Mouse (Mus musculus): Measurements from ENCODE around the gene Srsf2. TPM values are rescaled to one million over a fixed set of nuclear protein-coding genes. Genes with fewer than 3 reads are reported as not detected.
A peak's percentile ranks its signal among the peaks of the same experiment; 100 is the strongest.
"Not testable (repeated sequence)": the region's sequence is repeated elsewhere in the genome, so short reads cannot be mapped to it uniquely, and the experiment has no call there.

Srsf2 gene
- polyA plus RNA-seq, 1 experiment from 2014 or later: 715 TPM

- Histone ChIP-seq H3K27ac (replicated peaks) (peak overlapping the region; percentile 100), H3K4me1 (peaks cover 19% of the 10 kb centered on the region), H3K4me3 (replicated peaks) (peak overlapping the region; percentile 98), H3K9ac (peak overlapping the region; percentile 90), H3K4me2 (replicated peaks) (peak overlapping the region; percentile 63), H3K9me3 (replicated peaks) (no peaks in the 10 kb centered on the region), H3K36me3 (peaks cover 15% of the 10 kb centered on the region), H3K27me3 (no peaks in the 10 kb centered on the region)
- WGBS: under 1% methylated on average over 36 of the region's 36 CpGs
- ATAC-seq (ENCODE audit: insufficient number of reproducible peaks, low FRiP score, low TSS enrichment, low read depth): peak; percentile 90
These were observed 626 bp upstream of the Srsf2 start for GRCm38 (mm10) chr11:116853512-116853928.

DNA sequence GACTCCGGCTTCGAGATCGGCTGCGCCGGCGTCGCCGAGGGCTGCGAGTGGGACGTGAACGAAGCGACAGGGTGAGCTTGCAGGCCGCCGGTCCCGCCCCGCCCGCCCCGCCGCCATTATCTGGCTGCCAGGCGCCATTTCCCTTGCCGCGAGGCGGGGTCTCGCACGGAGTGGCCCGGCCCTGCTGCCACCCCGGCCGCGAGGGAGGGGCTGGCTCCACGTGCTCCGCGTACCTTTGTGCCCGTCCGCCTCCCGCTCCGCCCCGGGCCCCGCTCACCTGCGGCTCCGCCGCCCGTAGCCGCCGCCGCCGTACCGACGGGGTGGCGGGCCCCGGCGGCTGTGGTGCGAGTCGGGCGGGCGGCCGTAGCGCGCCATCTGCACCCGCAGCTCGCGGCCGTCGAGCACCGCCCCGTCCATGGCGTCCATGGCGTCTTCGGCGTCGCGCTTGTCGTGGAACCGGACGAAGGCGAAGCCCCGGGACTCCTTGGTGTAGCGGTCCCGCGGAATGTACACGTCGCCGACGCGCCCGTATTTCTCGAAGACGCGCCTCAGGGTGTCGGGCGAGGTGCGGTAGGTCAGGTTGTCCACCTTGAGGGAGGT lies 503 bp downstream of the Srsf2 start, which contains the start of gene Mfsd11:
Gene Mfsd11 (plus strand): TSS at position 150 of the 600 bp plus-strand sequence.
- H3K4me2 ChIP-seq (replicated peaks): peak within 1 kb of the TSS; percentile 79
- peak within 1 kb of the TSS; percentile 100 for H3K27ac ChIP-seq (replicated peaks)
- no peaks in the 10 kb centered on the region for H3K9me3 ChIP-seq (replicated peaks)
- H3K27me3 ChIP-seq: no peaks in the 10 kb centered on the region
- peaks cover 26% of the 10 kb centered on the region for H3K36me3 ChIP-seq
- H3K4me1 ChIP-seq: peaks cover 19% of the 10 kb centered on the region
- ATAC-seq (ENCODE audit: insufficient number of reproducible peaks, low FRiP score, low TSS enrichment, low read depth): peak; percentile 71
- under 1% methylated on average over 76 of the region's 91 CpGs for WGBS
- peak within 1 kb of the TSS; percentile 90 for H3K9ac ChIP-seq
- peak within 1 kb of the TSS; percentile 98 for H3K4me3 ChIP-seq (replicated peaks)

GRCm38 (mm10) chr11:116851576-116852290 lies 1.2 kb downstream of the Srsf2 start:
- H3K4me3 ChIP-seq (replicated peaks): peak overlapping the region; percentile 98
- peaks cover 27% of the 10 kb centered on the region for H3K36me3 ChIP-seq
- ATAC-seq (ENCODE audit: insufficient number of reproducible peaks, low FRiP score, low TSS enrichment, low read depth): no peak
- WGBS: under 1% methylated on average over 29 of the region's 29 CpGs
- no peaks in the 10 kb centered on the region for H3K27me3 ChIP-seq
- H3K9ac ChIP-seq: peak overlapping the region; percentile 90
- H3K27ac ChIP-seq (replicated peaks): peak overlapping the region; percentile 100
- no peaks in the 10 kb centered on the region for H3K9me3 ChIP-seq (replicated peaks)
- peak overlapping the region; percentile 79 for H3K4me2 ChIP-seq (replicated peaks)
- peaks cover 20% of the 10 kb centered on the region for H3K4me1 ChIP-seq

GRCm38 (mm10) chr11:116850833-116851477 lies 1.9 kb downstream of the Srsf2 start:
- H3K27me3 ChIP-seq: no peaks in the 10 kb centered on the region
- H3K36me3 ChIP-seq: peaks cover 27% of the 10 kb centered on the region
- H3K4me2 ChIP-seq (replicated peaks): peak overlapping the region; percentile 79
- WGBS: 24% methylated on average over 6 of the region's 6 CpGs
- H3K27ac ChIP-seq (replicated peaks): peak overlapping the region; percentile 100; the same call in 1 of the 2 replicates
- H3K9me3 ChIP-seq (replicated peaks): no peaks in the 10 kb centered on the region
- H3K4me3 ChIP-seq (replicated peaks): peak overlapping the region; percentile 98
- ATAC-seq (ENCODE audit: insufficient number of reproducible peaks, low FRiP score, low TSS enrichment, low read depth): no peak
- H3K9ac ChIP-seq: peak overlapping the region; percentile 90
- peaks cover 27% of the 10 kb centered on the region for H3K4me1 ChIP-seq

- Histone ChIP-seq H3K36me3 (peaks cover 24% of the 10 kb centered on the region), H3K4me2 (replicated peaks) (peak overlapping the region; percentile 79), H3K9me3 (replicated peaks) (no peaks in the 10 kb centered on the region), H3K9ac (no peak overlapping the region), H3K4me3 (replicated peaks) (0 out of 2 replicates have a peak overlapping the region, but pooled peaks have one; percentile 9), H3K4me1 (peaks cover 25% of the 10 kb centered on the region), H3K27me3 (no peaks in the 10 kb centered on the region), H3K27ac (replicated peaks) (no peak overlapping the region)
- no peak for ATAC-seq (ENCODE audit: insufficient number of reproducible peaks, low FRiP score, low TSS enrichment, low read depth)
- WGBS: 51% methylated on average over 4 of the region's 4 CpGs
These were observed 2.8 kb downstream of the Srsf2 start for GRCm38 (mm10) chr11:116850085-116850484.

DNA sequence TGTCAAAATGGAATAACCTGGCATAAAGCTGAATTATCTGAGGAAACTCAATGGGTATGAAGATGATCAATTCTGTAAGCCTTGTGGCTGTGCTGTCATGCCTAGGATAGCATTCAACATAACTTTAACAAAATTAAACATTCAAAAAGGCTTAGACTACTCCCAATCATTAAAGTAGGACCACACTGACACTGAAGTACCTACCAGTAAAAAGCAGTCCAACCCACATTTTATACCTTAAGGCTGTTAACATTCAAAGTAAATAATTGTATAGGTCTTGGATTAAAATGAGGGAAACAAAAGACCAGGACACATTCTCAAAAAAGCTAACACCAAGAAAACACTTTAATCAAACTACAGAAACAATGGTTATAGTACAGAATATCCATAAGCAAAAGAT lies 3.3 kb downstream of the Srsf2 start:
- H3K36me3 ChIP-seq: peaks cover 24% of the 10 kb centered on the region
- no peak overlapping the region for H3K27ac ChIP-seq (replicated peaks)
- H3K9me3 ChIP-seq (replicated peaks): no peaks in the 10 kb centered on the region
- H3K4me2 ChIP-seq (replicated peaks): no peak overlapping the region
- H3K4me1 ChIP-seq: peaks cover 21% of the 10 kb centered on the region
- no peak for ATAC-seq (ENCODE audit: insufficient number of reproducible peaks, low FRiP score, low TSS enrichment, low read depth)
- no peaks in the 10 kb centered on the region for H3K27me3 ChIP-seq
- no peak overlapping the region for H3K9ac ChIP-seq
- H3K4me3 ChIP-seq (replicated peaks): no peak overlapping the region

DNA sequence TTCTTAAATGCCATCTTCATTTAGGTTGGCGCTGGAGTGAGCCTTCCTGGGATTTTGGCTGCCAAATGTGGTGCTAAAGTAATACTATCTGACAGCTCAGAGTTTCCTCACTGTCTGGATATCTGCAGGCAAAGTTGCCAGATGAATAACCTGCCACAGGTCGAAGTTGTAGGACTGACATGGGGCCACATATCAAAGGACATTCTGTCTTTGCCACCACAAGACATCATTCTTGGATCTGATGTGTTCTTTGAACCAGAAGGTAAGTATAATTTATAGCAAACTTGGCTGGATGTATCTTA lies 4.1 kb downstream of the Srsf2 start:
- not testable (repeated sequence) for H3K4me3 ChIP-seq (replicated peaks); H3K9ac ChIP-seq; H3K9me3 ChIP-seq (replicated peaks); ATAC-seq (ENCODE audit: insufficient number of reproducible peaks, low FRiP score, low TSS enrichment, low read depth); H3K27me3 ChIP-seq; H3K27ac ChIP-seq (replicated peaks); H3K4me2 ChIP-seq (replicated peaks)
- 67% methylated on average over 2 of the region's 2 CpGs for WGBS
- Histone ChIP-seq H3K36me3 (peaks cover 24% of the 10 kb centered on the region), H3K4me1 (peaks cover 25% of the 10 kb centered on the region)

DNA sequence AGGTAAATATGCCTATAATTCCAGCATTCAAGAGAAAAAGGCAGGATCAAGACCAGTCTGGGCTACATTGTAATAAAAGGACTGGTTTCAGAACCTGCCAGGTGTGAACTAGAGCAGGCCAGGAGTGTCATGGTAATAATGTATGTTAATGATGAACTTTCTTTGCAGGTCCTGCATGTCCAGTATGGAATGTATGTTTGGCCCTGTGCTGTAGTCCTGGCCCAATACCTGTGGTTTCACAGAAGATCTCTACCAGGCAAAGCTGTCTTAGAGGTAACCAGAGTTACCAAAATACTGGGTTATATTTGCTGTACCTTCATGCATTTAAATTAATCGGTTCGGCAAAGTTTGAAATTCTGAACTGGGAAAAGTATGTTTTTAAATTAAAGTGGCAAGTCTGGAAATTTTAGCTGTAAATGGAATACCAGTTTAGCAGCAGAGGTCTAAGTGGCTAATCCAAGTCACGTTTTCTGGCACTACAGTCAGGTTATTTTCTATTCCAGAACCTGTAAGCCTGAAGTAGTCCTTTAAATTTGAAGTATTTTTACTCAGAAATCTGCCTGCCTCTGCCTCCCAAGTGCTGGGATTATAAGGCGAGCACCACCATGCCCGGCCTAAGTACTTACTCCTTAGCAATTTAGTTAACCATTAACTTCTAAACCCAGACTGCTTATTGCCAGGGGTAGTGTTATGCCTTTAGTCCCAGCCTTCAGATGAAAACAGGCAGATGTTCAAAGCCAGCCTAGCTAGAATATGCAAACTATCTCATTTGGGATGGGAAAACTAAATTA lies 4.6 kb downstream of the Srsf2 start:
- no peak for ATAC-seq (ENCODE audit: insufficient number of reproducible peaks, low FRiP score, low TSS enrichment, low read depth)
- no peak overlapping the region for H3K9ac ChIP-seq
- H3K4me2 ChIP-seq (replicated peaks): no peak overlapping the region
- H3K36me3 ChIP-seq: peaks cover 24% of the 10 kb centered on the region
- H3K4me3 ChIP-seq (replicated peaks): no peak overlapping the region
- no peaks in the 10 kb centered on the region for H3K9me3 ChIP-seq (replicated peaks)
- H3K27me3 ChIP-seq: no peaks in the 10 kb centered on the region
- H3K27ac ChIP-seq (replicated peaks): 0 out of 2 replicates have a peak overlapping the region, but pooled peaks have one; percentile 28
- H3K4me1 ChIP-seq: peaks cover 26% of the 10 kb centered on the region
- WGBS: 72% methylated on average over 5 of the region's 5 CpGs

- H3K4me2 ChIP-seq (replicated peaks): no peak overlapping the region
- H3K9me3 ChIP-seq (replicated peaks): no peaks in the 10 kb centered on the region
- H3K27ac ChIP-seq (replicated peaks): peak overlapping the region; percentile 13
- WGBS: 84% methylated on average over 3 of the region's 3 CpGs
- H3K36me3 ChIP-seq: peaks cover 24% of the 10 kb centered on the region
- H3K4me3 ChIP-seq (replicated peaks): no peak overlapping the region
- H3K9ac ChIP-seq: no peak overlapping the region
- H3K27me3 ChIP-seq: no peaks in the 10 kb centered on the region
- peaks cover 26% of the 10 kb centered on the region for H3K4me1 ChIP-seq
- no peak for ATAC-seq (ENCODE audit: insufficient number of reproducible peaks, low FRiP score, low TSS enrichment, low read depth)
These were observed 5.5 kb downstream of the Srsf2 start for GRCm38 (mm10) chr11:116847187-116848085.

DNA sequence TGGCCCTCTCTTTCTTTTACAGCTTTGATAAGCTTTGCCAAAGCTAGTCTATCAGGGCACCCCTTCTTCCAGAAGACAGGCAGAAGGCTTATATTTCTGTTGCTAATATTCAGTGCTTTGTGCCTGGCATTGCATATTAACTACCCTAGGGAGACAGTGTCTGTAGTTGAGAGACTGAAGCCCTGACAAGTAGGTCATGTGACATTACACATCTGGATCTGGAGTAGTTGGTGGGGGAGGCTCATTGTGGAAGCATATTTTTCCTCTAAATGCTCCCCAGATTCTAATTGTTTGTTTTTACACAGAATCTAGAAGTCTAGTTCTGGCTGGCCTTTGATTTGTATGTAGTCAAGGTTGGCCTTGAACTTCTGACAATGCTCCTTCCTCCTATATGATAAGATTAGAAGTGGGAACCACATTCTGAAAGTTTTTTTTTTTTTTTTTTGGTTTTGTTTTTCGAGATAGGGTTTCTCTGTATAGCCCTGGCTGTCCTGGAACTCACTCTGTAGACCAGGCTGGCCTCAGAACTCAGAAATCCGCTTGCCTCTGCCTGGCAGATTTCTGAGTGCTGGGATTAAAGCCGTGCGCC lies 6.2 kb downstream of the Srsf2 start:
- no peak overlapping the region for H3K9ac ChIP-seq
- ATAC-seq (ENCODE audit: insufficient number of reproducible peaks, low FRiP score, low TSS enrichment, low read depth): no peak
- H3K36me3 ChIP-seq: peaks cover 24% of the 10 kb centered on the region
- H3K27ac ChIP-seq (replicated peaks): peak overlapping the region; percentile 13
- no peak overlapping the region for H3K4me3 ChIP-seq (replicated peaks)
- WGBS: 74% methylated on average over 4 of the region's 4 CpGs
- no peaks in the 10 kb centered on the region for H3K27me3 ChIP-seq
- no peaks in the 10 kb centered on the region for H3K9me3 ChIP-seq (replicated peaks)
- peaks cover 27% of the 10 kb centered on the region for H3K4me1 ChIP-seq
- no peak overlapping the region for H3K4me2 ChIP-seq (replicated peaks)

Measured in embryonic facial prominence, embryonic 15.5 days (tissue).